17 mouse cellular contexts compared by ENCODE assay signal in the genomic region with DNA sequence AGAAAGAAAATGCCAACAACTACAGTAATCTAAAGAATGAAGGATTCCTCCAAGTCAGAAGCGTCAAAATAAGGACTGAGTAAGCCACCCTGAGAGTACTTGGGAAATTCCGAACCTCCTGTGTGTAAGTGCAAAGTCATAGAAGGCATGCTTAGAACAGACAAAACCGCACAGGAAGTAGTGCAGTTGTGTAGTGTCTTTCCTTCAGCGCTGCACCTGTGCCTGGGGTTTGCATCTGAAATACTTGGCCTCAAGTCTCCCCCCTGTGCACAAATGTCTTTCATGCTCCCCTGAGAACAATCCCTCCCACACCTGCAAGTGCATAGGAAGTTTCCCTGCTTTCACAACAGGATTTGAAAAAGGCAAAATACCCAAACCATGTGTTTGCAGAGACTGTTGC. TPM values are rescaled to one million over a fixed set of nuclear protein-coding genes. Genes with fewer than 3 reads are reported as not detected.
A peak's percentile ranks its signal among the peaks of the same experiment; 100 is the strongest.
DNase-seq lines count a peak whose midpoint lies in the region; ATAC-seq lines count a peak whose summit lies in the region.
"Had no signal": no experiment of that assay in that cellular context is flagged by ENCODE, and none has a peak within 500 bp of the region (broad histone marks: within the 10 kb centered on the region; RNA-seq: fewer than 3 reads in every experiment).

No protein-coding gene starts in this region.

- intact Hi-C loops in left cerebral cortex, postnatal 4 days (cut with DNase I), result no loop called here

- WGBS in neural tube, embryonic 13.5 days, result 5% methylated on average over 4 of the region's 4 CpGs
- 7% methylated on average over 4 of the region's 4 CpGs for WGBS in liver, embryonic 12.5 days (ENCODE audit: insufficient replicate concordance)

- H3K36me3 ChIP-seq in neural tube, embryonic 13.5 days, result no peaks in the 10 kb centered on the region
- no peaks in the 10 kb centered on the region for H3K36me3 ChIP-seq in liver, embryonic 12.5 days

- H3K27ac ChIP-seq in neural tube, embryonic 13.5 days (replicated peaks), result 0 out of 2 replicates have a peak overlapping the region, but pooled peaks have one; percentile 6
- no peak overlapping the region for H3K27ac ChIP-seq in liver, embryonic 12.5 days

- peak overlapping the region; percentile 50; the same call in 1 of the 2 replicates for H3K9ac ChIP-seq in neural tube, embryonic 13.5 days
- no peak overlapping the region for H3K9ac ChIP-seq in liver, embryonic 12.5 days

- H3K4me1 ChIP-seq in neural tube, embryonic 13.5 days (replicated peaks), result peaks cover 54% of the 10 kb centered on the region
- H3K4me1 ChIP-seq in liver, embryonic 12.5 days, result no peaks in the 10 kb centered on the region

- ATAC-seq in CD4-positive, CD25-positive, alpha-beta regulatory T cell, adult 4 months, result peak; percentile 62
- ATAC-seq in megakaryocyte, adult 5-6 weeks (ENCODE audit: poor library complexity, severe bottlenecking), result peak; percentile 57
- ATAC-seq in neural tube, embryonic 13.5 days (ENCODE audit: low read depth), result no peak
- no peak for ATAC-seq in liver, embryonic 12.5 days

- H3K9me3 ChIP-seq in neural tube, embryonic 13.5 days, result no peaks in the 10 kb centered on the region
- no peaks in the 10 kb centered on the region for H3K9me3 ChIP-seq in liver, embryonic 12.5 days (replicated peaks)

- peak overlapping the region; percentile 56 for H3K4me2 ChIP-seq in neural tube, embryonic 13.5 days
- H3K4me2 ChIP-seq in liver, embryonic 12.5 days, result no peak overlapping the region

- peaks cover 82% of the 10 kb centered on the region for H3K27me3 ChIP-seq in neural tube, embryonic 13.5 days
- peaks cover 85% of the 10 kb centered on the region for H3K27me3 ChIP-seq in liver, embryonic 12.5 days (replicated peaks)

- peak overlapping the region; percentile 22 for H3K4me3 ChIP-seq in neural tube, embryonic 13.5 days
- H3K4me3 ChIP-seq in liver, embryonic 12.5 days, result no peak overlapping the region
- H3K4me3 ChIP-seq: erythroblast, embryonic 14.5 days had no signal

- peak; percentile 28 for DNase-seq in embryo, embryonic 11 days
- no peak for DNase-seq in left cerebral cortex, postnatal 4 days
- no peak for DNase-seq in kidney, postnatal 36 days
- no peak for DNase-seq in frontal cortex, postnatal 10 days (ENCODE audit: low spot score in 2 of 2)
- DNase-seq: cerebellum, adult 9-11 months; kidney, adult 2 months; layer of hippocampus, postnatal 36 days had no signal

RNA-seq across cellular contexts. Expression of gene Foxb1, which starts 3.5 kb away (rescaled TPM):
- not detected for polyA plus RNA-seq in CD4-positive, CD25-positive, alpha-beta regulatory T cell, adult 4 months (2017; shearing (Covaris generic))
- total RNA-seq in megakaryocyte, adult 5-6 weeks (2015), result not detected in 2 replicates
- not detected in 2 replicates for total RNA-seq in megakaryocyte, adult 5-6 weeks (2017)
- polyA plus RNA-seq in neural tube, embryonic 13.5 days (2015; fragmentation: Nextera tagmentation; extraction: Ambion mirVana), result 7.8 and 8.0 TPM in 2 replicates
- under 1 TPM in 1 of 2 experiments, not detected in 1; 0.34 TPM for total RNA-seq in left cerebral cortex, postnatal 4 days (2021)
- polyA plus RNA-seq in liver, embryonic 12.5 days (2016; fragmentation: Nextera tagmentation; extraction: Ambion mirVana), result not detected in 2 replicates
- total RNA-seq: adrenal gland, postnatal 4 days; layer of hippocampus, postnatal 36 days; megakaryocyte-erythroid progenitor cell, adult 5-6 weeks; MEL had no signal
- polyA plus RNA-seq: erythroblast, embryonic 14.5 days; kidney, adult 2 months; liver, embryonic 16.5 days; testis, adult 2 months had no signal

Comparison
In these comparisons a context has a peak if more than half of its experiments do, and no peak if none do; other contexts are left out.
1. ATAC-seq: peak in CD4-positive, CD25-positive, alpha-beta regulatory T cell, adult 4 months (single experiment) and megakaryocyte, adult 5-6 weeks (single experiment); none in neural tube, embryonic 13.5 days (single experiment) and liver, embryonic 12.5 days (single experiment).